Mouse (Mus musculus) myocyte (in vitro differentiated cells): ENCODE data around the gene Hcn2.

Experiments
- CEBPB ChIP-seq: IDR thresholded peaks from 2 replicates; pipeline ENCODE4 v1.6.1; 2011; ENCODE audit warnings: mild to moderate bottlenecking, moderate library complexity; ENCODE audit not compliant: poor library complexity, insufficient read depth, severe bottlenecking
- E2F4 ChIP-seq: IDR thresholded peaks from one replicate; pipeline ENCODE4 v1.6.1; 2011; ENCODE audit warnings: mild to moderate bottlenecking, control low read depth, moderate library complexity; ENCODE audit not compliant: insufficient read depth
- MAX ChIP-seq: IDR thresholded peaks from one replicate; pipeline ENCODE4 v1.6.1; 2011; ENCODE audit warnings: low read depth, mild to moderate bottlenecking, control low read depth
- MYOD1 ChIP-seq, 3 experiments: IDR thresholded peaks; one replicate each; pipeline ENCODE4 v1.6.1; 2011; ENCODE audit warnings: control low read depth in 2 of 3, low read depth in 2 of 3, mild to moderate bottlenecking in 2 of 3, moderate library complexity in 1 of 3; ENCODE audit not compliant: insufficient read length in 2 of 3, control insufficient read depth in 1 of 3
- POLR2A ChIP-seq: IDR thresholded peaks from one replicate; pipeline ENCODE4 v1.6.1; 2011; ENCODE audit warnings: low read depth, mild to moderate bottlenecking, control low read depth, moderate library complexity; ENCODE audit not compliant: insufficient read length
- POLR2AphosphoS2 ChIP-seq: IDR thresholded peaks from one replicate; pipeline ENCODE4 v1.6.1; 2011; ENCODE audit warnings: low read depth, control low read depth; ENCODE audit not compliant: insufficient read length
- REST ChIP-seq: IDR thresholded peaks from one replicate; pipeline ENCODE4 v1.6.1; 2011; ENCODE audit warnings: mild to moderate bottlenecking, control low read depth, moderate library complexity; ENCODE audit not compliant: insufficient read depth, insufficient read length
- TCF12 ChIP-seq: IDR thresholded peaks from one replicate; pipeline ENCODE4 v1.6.1; 2011; ENCODE audit warnings: mild to moderate bottlenecking, control low read depth; ENCODE audit not compliant: poor library complexity, insufficient read depth, severe bottlenecking
- USF1 ChIP-seq: IDR thresholded peaks from one replicate; pipeline ENCODE4 v1.6.1; 2011; ENCODE audit warnings: low read depth, mild to moderate bottlenecking, control low read depth, moderate library complexity

- no peak for TF ChIP-seq POLR2A
- no peak for TF ChIP-seq USF1
- no peak for TF ChIP-seq POLR2AphosphoS2
- no peak for TF ChIP-seq MYOD1 (IDR thresholded peaks at IDR 0.05; ENCODE audit: control insufficient read depth in 1 of 3, insufficient read length in 2 of 3, low read depth in 2 of 3)
- no peak for TF ChIP-seq MAX
- no peak for TF ChIP-seq TCF12
- TF ChIP-seq E2F4 = no peak
- no peak for TF ChIP-seq REST
- no peak for TF ChIP-seq CEBPB
Measured at GRCm38 (mm10) chr10:79728323-79729249, 12.2 kb downstream of the Hcn2 start.
